Mouse (Mus musculus) yolk sac, embryonic 10.5 days (tissue): Measurements from ENCODE around the gene Ica1.

Source experiments
- DNase-seq: peaks from one replicate; pipeline ENCODE4 v3.0.0-alpha.2; 2017; ENCODE audit warnings: low spot score

Gene Ica1

DNA sequence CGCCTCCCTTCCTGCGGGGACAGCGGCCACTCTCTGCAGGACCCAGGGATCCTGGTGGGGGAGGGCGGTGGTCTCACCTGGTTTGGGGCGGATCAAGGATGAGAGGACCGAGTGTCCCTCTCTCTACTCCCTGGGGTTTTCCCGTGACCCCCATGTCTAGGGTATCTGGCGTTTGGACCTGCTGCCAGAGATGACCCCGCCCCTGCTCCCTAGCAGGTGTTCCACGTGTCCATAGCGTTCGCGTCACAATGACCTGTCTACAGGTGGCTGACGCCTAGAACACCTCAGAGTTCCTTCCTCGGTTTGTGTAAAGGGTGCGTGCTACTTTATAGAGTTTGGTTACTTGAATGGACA lies at the start of gene Ica1:
TSS of gene Ica1 (minus strand) at position 193 of the 354 bp plus-strand sequence.
- peak; percentile 61 for DNase-seq

DNA sequence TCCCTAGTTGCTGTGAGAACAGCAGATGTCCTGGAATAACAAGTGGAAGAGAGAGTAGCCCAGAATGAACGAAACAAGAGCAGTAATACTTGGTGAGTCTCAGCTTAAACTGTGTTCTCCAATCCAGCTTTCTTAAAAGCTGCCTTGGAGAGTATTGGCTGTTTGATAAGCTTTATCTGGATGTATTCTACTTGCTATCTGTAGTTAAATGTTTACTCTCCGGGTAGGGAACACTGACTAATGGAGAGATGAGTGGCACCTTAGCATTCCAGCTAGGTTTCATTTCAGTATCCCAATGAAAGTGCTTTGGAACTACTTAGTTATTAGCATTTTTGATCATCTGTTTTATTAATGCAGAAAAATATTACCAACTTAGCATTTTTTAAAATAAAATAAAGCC lies 41.6 kb upstream of the Ica1 start:
- no peak for DNase-seq

DNA sequence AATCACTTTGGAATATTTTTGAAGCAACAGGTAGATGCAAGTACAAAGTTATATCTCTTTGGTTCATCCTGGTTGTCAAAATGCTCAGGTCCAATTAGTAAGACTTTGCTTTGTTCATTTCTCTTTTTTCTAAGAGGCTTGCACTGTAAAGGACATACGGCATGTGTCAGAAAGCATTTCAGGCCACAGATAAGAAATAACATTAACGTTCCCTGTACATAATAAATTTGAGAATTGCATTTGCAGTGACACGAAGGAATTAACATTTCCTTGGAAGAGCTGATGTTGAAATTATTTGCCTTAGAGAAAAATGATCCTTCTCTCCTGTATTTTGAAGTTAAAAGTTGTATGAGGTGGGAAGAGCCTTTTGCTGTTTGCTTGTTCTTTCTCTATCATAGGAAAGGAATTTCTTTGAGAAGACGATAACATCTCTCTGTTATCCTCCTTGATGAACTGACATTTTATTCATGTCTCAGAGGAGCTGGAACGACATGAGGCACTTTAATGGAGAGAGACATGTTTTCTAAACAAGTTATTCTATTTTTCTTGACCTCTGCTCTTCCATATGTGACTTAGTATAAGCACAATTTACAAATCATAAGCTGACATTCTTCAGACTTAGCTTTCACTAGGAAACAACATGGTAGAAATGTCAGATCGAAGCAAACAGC lies 36.2 kb upstream of the Ica1 start:
- no peak for DNase-seq

DNA sequence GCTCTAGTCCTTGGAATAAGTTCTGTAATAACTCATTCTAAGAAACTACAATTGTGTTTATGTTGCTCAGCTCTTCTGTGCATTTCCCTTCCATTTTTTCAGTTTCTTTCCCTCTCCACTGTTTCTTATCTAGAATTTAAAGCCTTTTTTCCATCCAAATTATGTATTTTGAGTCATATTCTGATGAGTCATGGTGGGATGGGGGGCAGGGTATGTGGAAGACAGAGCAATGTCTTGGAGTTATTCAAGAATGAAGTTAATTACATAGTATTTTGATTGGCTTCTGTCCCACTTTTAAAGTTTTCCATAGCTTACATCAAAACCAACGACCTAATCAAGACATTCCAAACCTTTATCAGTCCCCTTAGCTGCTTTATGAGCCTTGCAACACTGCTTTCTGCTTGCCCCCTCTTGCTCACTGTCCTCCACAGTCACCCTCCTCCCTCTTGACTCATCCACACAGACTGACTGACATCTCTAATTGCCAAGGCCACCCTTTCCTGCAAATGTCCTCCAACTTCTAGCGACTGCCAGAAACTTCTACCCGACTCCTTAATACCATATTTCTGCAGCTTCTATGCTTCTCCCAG lies 24.4 kb upstream of the Ica1 start:
- DNase-seq = no peak

DNA sequence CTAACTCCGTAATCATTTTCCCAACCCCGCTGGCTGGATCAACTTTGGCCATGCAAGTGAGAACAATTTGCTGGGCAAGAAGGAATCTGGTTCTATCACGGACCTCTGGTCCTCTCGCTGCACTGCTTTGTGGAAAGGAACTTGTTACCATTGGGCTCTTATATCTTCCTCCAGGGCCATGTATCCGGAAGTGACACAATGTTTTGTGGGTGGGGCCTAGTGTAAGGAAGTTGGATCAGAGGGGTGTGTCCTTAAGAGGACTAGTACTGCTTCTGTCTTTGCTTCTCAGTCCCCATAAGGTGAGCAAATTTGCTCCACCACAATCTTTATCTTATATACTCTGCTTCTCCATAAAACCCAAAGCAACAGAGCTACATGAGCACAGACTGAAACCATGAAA lies 14.1 kb upstream of the Ica1 start:
- DNase-seq = no peak

DNA sequence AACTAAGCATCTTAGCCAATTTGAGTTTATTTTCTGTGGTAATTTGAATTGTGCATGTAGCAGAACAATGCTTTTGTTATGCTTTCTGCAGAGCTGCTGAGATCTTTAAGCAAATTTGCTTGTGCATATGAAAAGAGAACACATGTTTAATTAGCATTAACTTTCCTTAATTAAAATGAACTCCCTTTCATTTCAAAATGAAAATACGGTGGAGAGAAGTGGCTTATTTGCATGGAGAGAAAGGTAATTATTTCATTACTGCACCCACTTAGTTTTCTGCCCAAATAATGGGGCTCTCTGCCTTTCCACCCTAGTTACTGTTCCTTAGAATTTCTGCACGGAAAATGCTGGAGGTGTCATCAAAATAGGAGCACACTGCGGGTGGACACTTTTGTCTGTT lies 13.5 kb upstream of the Ica1 start:
- no peak for DNase-seq

DNA sequence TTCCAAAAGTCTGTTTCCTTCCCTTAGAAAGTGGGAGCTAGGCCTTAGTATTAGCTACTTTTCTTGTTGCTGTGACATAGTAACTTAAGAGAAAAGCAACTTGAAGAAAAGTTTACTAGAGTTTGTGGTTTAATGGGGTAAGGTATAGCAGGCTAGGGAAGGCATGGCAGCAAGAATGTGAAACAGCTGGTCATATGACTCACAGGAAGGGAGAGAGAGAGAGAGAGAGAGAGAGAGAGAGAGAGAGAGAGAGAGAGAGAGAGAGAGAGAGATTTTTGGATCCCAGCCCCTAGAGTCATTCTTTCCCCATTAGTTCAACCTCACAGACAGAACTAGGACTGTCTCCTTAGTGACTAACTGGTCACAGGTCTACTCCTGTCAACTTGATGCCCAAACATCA lies 2.3 kb upstream of the Ica1 start:
- no peak for DNase-seq

DNA sequence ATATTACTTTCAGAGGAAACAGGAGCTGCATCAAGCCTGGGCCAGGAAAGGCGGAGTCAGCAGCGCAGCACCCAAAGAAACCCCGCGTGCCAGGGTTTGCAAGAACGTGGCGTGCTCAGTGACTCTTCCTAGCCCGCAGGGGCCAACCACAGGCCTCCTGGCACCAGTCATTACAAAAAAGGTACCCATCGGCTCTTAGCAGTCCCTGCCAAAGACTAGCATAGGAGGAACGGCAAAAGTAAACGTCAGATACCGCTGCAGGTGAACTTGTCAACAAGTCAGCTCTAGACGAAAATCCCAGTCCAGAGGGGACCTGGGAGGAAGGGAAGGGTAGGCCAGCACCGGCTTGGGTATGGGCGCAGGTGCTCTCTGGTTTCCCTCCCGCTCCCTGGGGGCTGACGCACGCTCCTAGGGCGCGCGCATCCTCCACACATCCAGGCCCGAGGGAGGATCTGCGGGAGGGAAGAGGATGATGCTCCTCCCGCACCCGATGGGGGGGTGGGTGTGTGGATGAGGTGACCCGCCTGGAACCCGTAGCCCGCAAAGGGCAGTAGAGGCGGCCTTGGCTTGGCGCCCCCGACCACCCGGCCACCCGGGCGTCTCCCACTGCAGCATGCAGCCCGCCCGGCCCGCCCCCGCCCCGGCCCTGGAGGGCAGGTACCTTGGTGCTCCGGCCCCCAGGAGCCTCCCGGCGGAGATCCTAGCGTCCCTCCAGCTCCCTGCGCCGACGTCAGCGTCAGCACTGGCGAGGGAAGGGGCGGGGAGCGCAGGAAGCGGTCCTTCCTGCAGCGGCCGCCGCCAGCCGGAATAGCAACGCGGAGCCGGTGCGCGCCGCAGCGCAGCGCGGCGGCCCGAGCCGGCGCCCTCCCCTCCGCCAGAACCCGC lies 635 bp downstream of the Ica1 start:
- peak; percentile 64 for DNase-seq

DNA sequence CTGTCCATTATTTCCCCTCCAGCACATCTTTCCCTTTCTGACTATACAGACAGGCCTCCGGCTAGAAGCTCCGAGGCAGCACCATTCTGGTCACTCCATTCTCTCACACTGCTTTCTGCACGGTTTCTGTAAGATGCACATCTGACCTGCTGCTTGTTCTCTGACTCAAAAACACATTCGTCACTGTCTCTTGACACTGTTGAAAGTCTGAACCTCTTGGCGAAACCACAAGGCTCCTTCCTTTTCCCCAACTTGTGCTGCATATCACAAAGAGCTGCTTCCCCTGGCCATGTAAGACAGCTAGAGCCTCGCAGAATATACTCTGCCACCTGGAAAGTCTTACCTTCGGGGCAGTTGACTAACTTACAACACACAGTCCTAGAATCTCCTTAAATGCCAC lies 6.7 kb downstream of the Ica1 start:
- DNase-seq = no peak

DNA sequence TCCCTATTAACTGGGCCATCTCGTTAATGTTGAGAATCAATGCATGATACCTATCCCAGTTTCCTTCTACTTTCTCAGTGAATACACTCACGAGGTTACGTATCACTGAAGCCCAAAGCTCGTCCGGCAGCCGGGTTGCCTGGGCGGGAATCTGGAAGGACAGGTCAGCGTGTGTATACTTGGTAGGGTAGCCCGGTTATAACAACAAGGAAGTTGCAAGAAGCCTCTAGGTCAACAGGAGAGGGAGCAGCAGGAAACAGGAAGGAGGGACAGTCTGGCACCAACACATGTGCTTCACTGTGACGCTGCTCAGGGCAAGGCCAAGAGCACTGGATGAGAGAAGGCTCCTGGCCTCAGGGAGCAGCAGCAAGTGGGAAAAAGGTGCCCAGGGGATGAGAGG lies 7.9 kb downstream of the Ica1 start:
- no peak for DNase-seq

DNA sequence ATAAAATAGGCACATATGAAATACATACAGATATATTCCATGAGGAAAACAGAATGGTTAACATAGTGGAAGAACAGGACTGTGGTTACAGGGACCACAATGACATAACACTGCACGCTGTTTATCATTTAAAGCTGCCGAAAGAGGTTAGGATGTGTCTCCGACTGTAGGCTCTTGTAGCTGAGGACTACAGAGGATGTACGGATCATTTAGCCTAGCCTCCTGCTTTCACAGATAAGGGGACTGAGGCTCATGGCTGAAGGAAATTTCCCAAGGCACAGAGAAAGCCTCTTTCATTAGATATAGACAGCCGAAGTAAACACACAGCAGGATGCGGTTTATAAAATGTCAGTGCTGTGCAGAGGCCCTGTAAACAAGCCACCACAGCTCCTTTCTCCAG lies 8.5 kb downstream of the Ica1 start:
- no peak for DNase-seq

DNA sequence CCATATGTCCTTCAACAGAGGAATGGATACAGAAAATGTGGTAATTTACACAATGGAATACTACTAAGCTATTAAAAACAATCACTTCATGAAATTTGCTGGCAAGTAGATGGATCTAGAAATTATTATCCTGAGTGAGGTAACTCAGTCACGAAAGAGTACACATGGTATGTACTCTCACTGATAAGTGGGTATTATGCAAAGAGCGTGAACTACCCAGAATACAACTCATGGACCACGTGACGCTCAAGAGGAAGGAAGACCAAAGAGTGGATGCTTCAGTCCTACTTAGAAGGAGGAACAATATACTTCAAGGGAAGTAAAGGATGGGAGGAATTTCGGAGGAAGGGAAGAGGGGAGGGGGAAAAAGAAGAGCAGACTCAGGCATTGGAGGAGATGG lies 11.6 kb downstream of the Ica1 start:
- DNase-seq = no peak

DNA sequence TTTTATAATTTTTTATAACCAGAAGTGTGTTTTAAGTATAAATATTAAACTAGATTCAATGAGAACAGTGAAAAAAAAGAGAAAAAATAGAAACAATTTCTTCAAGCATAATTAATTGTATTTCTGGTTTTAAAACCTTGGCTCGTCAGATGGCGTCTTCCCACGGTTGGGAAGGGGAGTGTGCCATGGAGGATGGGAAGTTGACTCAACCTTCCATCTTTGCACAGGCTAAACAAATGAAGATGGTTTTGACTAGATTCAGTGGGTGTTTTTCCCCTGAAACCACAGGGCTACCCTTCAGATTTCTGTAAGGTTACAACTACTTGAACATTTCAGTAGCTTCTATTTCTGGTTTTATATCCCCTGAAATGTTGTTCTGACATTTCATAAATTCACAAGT lies 12.5 kb downstream of the Ica1 start:
- DNase-seq = no peak

DNA sequence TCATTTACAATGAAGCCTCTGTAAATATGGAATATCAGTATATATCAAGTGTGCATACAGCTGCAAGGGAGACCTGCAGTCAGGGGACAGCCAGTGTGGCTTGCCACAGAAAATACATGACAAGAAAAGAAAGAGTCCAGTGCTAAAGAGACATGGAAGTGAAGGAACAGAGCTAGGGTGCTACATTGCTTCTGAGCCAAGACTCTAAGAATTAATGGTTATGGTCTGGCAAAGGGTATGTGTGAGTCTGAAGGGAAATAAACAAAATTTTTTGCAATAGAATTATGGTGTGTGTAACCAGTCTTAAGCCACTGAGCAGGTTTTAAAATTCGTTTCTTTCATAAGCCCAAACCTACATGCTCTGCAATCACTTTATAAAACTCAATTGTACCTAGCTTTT lies 13.2 kb downstream of the Ica1 start:
- DNase-seq = no peak

DNA sequence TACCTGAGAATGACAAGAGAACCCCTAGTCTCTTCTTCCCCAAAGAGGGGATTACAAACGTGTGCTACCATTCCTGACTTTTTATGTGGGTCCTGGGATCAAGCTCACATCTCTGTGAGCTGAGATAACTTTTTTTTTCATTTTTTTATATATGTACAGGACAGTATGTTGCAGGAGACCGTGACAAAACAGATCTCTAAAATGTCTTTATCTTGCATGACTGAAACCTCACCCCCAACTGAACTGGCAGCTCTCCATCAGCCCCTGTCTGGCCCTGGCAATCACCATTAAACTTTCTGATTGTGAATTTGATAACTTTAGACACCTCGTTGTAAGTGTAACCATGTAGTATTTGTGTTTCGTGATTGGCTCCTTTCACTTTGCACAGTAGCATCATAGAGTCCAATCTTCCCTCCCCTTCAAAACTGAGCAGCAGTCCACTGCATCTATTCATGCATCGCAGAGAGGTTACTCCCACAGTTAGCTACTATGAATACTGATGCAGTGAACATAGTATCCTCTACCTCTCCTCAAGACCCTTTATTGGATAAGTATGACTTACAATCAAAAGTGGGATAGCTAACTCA lies 17.5 kb downstream of the Ica1 start:
- no peak for DNase-seq

DNA sequence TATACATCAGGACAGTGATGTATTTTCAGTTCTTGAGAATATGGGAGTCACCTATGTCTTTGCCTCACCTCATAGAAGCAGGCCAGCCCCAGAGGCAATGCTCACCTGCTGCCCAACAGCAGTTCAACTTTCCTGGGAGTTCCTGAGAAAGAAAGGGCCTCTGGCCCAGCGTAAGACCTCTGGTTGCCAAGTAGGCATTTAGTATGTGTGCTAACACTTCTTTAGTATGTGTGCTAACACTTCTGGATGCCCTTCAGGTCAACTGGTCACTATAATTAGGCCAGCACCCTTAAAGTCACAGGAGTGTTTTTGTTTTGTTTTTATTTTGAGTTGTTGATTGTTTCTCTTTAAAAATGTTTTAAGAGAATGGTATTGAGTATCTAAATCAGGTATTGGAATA lies 18.4 kb downstream of the Ica1 start:
- DNase-seq = no peak

DNA sequence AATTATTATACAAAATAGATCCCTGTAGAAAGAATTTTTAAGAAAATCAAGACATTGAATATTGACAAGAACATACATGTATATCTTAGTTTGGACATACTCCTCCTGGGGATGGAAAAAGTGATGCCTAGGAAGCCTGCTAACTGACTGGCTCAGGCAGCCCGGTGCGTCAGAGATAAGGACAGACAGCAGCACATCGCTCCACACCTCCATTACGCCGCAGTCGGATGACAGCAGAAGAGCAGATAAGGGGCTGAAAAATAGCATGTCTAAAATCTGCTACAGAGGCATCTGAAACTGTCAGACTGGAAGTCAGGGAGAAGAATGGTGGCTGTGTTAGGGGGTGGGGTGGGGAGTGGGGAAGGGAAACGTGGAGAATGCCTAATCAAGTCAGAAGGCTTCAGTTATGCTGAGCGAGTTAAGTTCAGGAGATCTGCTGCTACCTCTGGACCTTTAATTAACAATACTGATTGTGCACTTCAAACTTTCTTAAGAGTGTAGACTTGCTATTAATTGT lies 22.5 kb downstream of the Ica1 start:
- no peak for DNase-seq

DNA sequence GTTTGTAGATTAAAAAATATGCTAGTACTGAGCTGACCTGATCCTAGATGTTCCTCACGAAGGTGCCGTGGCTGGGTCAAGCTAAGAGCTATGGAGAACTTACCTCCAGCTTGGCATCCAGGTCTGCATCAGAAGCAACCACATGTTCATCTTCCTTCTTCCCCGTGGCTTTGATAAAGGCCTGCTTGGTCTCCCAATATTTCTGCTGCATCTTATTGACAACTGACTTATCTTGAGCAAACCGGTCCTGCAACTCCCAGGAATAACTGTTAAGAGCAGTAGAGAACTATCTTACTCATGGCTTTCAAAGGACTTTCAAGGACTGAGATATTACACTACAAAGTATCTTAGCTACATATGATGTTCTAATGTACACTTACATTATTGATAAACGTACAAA lies 23.8 kb downstream of the Ica1 start:
- no peak for DNase-seq

DNA sequence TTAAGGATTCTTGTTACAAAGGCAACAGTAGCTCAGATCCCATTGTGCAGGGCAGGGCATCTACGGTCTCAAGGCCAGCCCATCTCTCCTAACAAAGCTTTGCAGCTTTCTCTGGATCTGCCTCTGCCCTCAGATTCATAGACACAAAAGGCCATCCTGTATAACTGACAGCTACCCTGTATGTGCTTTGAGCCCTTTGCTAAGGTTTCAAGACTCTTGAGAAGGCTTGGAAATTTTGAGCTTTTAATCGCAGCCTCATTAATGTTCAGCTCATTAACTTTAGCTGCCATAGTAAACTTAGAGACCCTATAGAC lies 24.6 kb downstream of the Ica1 start:
- DNase-seq = no peak

DNA sequence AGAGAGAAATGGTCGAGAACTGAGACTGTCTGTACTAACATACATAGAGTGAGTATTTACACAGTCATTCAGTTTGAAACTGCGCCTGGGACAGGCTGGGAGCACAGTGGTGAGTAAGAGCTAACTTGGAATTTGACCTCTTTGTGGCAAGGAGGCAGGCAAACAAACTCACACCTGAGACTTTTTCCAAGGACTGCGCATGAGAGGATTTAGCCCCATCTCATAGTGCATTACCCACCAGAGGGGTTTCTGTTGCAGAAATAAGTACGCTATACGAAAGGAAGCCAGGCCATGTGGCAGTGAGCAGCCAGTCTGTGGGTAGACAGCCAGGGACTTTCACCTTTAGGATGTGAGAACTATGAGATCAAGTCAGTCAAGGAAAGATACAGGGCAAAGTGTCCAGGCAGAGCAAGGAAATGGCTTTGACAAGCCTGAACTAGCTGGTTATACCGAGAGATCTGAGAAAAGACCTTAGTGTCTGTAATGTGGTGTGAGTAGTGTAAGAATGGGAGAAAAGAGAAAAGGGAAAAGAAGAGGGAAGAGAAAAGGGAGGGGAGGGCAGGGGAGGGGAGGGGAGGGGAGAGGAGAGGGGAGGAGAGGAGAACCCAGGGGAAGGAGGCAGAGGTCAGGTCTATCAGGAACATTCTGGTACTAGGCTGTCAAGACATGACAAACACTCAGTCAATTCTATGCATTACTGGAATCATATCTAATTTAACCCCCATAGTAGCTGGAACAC lies 25.1 kb downstream of the Ica1 start:
- peak; percentile 75 for DNase-seq

DNA sequence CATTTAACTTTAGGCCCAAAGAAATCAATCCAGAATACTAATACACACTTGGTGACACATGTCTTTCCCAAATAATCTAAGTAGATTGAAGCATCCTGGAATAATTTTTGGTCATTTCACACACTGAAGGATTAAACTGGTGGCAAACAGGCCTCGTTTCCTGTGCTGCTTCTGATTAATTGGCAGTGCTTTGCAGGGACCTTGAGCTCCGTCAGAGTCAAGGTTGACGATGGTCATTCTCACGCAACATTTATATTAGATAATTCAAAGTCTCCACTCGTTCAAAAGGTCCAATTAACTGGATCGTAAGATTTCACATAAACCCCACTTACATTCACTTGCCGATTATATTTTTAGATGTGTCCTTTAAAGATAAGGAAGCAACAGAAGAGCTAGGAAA lies 33.4 kb downstream of the Ica1 start:
- no peak for DNase-seq

DNA sequence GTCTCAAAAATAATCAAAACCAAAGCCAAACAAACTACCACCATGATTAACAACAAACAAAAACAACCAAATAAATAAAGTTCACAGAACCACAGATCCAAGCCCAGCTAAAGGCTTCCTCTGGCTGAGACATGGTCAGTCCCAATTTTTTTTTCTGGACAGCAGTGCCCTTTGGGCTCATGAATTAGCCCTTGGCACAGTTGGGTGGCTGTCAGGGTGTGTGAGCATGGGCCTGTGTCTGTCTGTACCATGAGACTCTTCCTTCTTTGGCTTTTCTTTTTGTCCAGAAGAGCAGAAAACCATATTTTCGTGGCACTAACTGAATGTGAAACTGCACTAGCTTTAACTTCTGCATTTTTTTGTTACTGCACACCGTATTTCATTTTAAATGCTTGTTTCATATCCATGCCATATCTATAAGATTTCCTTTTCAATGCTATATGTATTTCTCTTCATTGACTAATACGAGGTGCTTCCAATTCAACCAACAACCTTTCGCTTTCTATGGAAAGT lies 34.0 kb downstream of the Ica1 start:
- no peak for DNase-seq
